Mouse (Mus musculus) embryo, embryonic 11 days (tissue): ENCODE results near the gene Tcn2.
A peak's percentile ranks its signal among the peaks of the same experiment; 100 is the strongest.
"Not testable (repeated sequence)": the region's sequence is repeated elsewhere in the genome, so short reads cannot be mapped to it uniquely, and the experiment has no call there.

Experiments used
- DNase-seq: peaks from one replicate; pipeline ENCODE4 v3.0.0-alpha.2; 2015

Tcn2 gene

GRCm38 (mm10) chr11:3931511-3932211 lies at the start of gene Tcn2:
TSS of gene Tcn2 (minus strand) at chr11:3932159.
- DNase-seq = peak; percentile 92

- DNase-seq = no peak
These were observed 49.6 kb upstream of the Tcn2 start for GRCm38 (mm10) chr11:3981536-3981935.

GRCm38 (mm10) chr11:3978421-3978820 lies 46.5 kb upstream of the Tcn2 start:
- DNase-seq = no peak

- DNase-seq = no peak
These were observed 44.7 kb upstream of the Tcn2 start, which contains the start of gene 4930556J24Rik for GRCm38 (mm10) chr11:3976678-3977077. TSS of gene 4930556J24Rik (minus strand) at chr11:3976778.

- no peak for DNase-seq
These were observed 42.4 kb upstream of the Tcn2 start for GRCm38 (mm10) chr11:3974311-3974710.

- no peak for DNase-seq
These were observed 41.1 kb upstream of the Tcn2 start for GRCm38 (mm10) chr11:3973081-3973480.

- DNase-seq = no peak
These were observed 38.4 kb upstream of the Tcn2 start for GRCm38 (mm10) chr11:3970361-3970760.

- no peak for DNase-seq
These were observed 37.9 kb upstream of the Tcn2 start for GRCm38 (mm10) chr11:3969837-3970236.

GRCm38 (mm10) chr11:3964416-3965172 lies 32.6 kb upstream of the Tcn2 start:
- no peak for DNase-seq

GRCm38 (mm10) chr11:3963610-3964415 lies 31.9 kb upstream of the Tcn2 start, which contains the start of gene Pes1:
TSS of gene Pes1 (plus strand) at chr11:3963975.
- DNase-seq = peak; percentile 89

GRCm38 (mm10) chr11:3963155-3963554 lies 31.2 kb upstream of the Tcn2 start:
- no peak for DNase-seq

GRCm38 (mm10) chr11:3961761-3962160 lies 29.8 kb upstream of the Tcn2 start:
- no peak for DNase-seq

- no peak for DNase-seq
These were observed 28.9 kb upstream of the Tcn2 start for GRCm38 (mm10) chr11:3960901-3961300.

- not testable (repeated sequence) for DNase-seq
These were observed 23.4 kb upstream of the Tcn2 start for GRCm38 (mm10) chr11:3955371-3955770.

GRCm38 (mm10) chr11:3954876-3955275 lies 22.9 kb upstream of the Tcn2 start:
- DNase-seq = not testable (repeated sequence)

- DNase-seq = no peak
These were observed 14.4 kb upstream of the Tcn2 start for GRCm38 (mm10) chr11:3946386-3946785.

- no peak for DNase-seq
These were observed 9.4 kb upstream of the Tcn2 start for GRCm38 (mm10) chr11:3941371-3941770.

GRCm38 (mm10) chr11:3937321-3937874 lies 5.4 kb upstream of the Tcn2 start:
- no peak for DNase-seq

GRCm38 (mm10) chr11:3936318-3936717 lies 4.4 kb upstream of the Tcn2 start:
- no peak for DNase-seq

- DNase-seq = no peak
These were observed 3.2 kb upstream of the Tcn2 start for GRCm38 (mm10) chr11:3935135-3935534.

- DNase-seq = no peak
These were observed 1.9 kb upstream of the Tcn2 start for GRCm38 (mm10) chr11:3933756-3934285.

- no peak for DNase-seq
These were observed 1.0 kb downstream of the Tcn2 start for GRCm38 (mm10) chr11:3930931-3931330.

GRCm38 (mm10) chr11:3930019-3930418 lies 1.9 kb downstream of the Tcn2 start:
- DNase-seq = no peak
